Mouse (Mus musculus) gastrocnemius, postnatal 14 days (tissue): ENCODE data around the gene Reln. TPM values are rescaled to one million over a fixed set of nuclear protein-coding genes. Genes with fewer than 3 reads are reported as not detected.

Experiments used
- DNase-seq: peaks from one replicate; pipeline ENCODE4 v3.0.0; 2021; ENCODE audit warnings: mixed read lengths
- intact Hi-C: fragments of 180-260 bp; cut with DNase I; formaldehyde crosslinking; loops from one replicate; pipeline ENCODE4 v1.15.1; 2025; ENCODE audit warnings: low total_unique reads
- total RNA-seq, 2 experiments: library from RNA; stranded (reverse); gene quantifications; 2 replicates each; pipeline ENCODE4 v1.2.3; 2021

Reln gene
- total RNA-seq, 2 experiments from 2014 or later = 2.0 to 5.1 TPM

- intact Hi-C loops = no loop called here
Observed at GRCm38 (mm10) chr5:21957061-21957460, 387.4 kb downstream of the Reln start.

GRCm38 (mm10) chr5:21949507-21949897 is 395.0 kb downstream of the Reln start:
- intact Hi-C loops = no loop called here
- no peak for DNase-seq

More at GRCm38 (mm10) chr5:21957061-21957460, 387.4 kb downstream of the Reln start:
- DNase-seq = no peak

- DNase-seq = no peak
- intact Hi-C loops = no loop called here
Observed at GRCm38 (mm10) chr5:21948736-21949506, 395.6 kb downstream of the Reln start.

GRCm38 (mm10) chr5:21947610-21948381 is 396.7 kb downstream of the Reln start:
- DNase-seq = no peak
- intact Hi-C loops = no loop called here

GRCm38 (mm10) chr5:21944579-21944978 is 399.9 kb downstream of the Reln start:
- intact Hi-C loops = no loop called here

GRCm38 (mm10) chr5:21939405-21939804 is 405.1 kb downstream of the Reln start:
- no peak for DNase-seq
- intact Hi-C loops = loop anchor here (10.0 kb wide), 1 partner anchor 575 kb away; no protein-coding TSS in a partner anchor

More at GRCm38 (mm10) chr5:21944579-21944978, 399.9 kb downstream of the Reln start:
- no peak for DNase-seq

- intact Hi-C loops = loop anchor here (10.0 kb wide), 1 partner anchor 577 kb away; no protein-coding TSS in a partner anchor
Observed at GRCm38 (mm10) chr5:21938138-21938537, 406.4 kb downstream of the Reln start.

GRCm38 (mm10) chr5:21936627-21937026 is 407.9 kb downstream of the Reln start:
- DNase-seq = no peak
- intact Hi-C loops = loop anchor here (10.0 kb wide), 1 partner anchor 578 kb away; no protein-coding TSS in a partner anchor

More at GRCm38 (mm10) chr5:21938138-21938537, 406.4 kb downstream of the Reln start:
- no peak for DNase-seq

- DNase-seq = no peak
- intact Hi-C loops = loop anchor here (10.0 kb wide), 1 partner anchor 579 kb away; no protein-coding TSS in a partner anchor
Observed at GRCm38 (mm10) chr5:21936096-21936495, 408.4 kb downstream of the Reln start.

- intact Hi-C loops = loop anchor here (10.0 kb wide), 1 partner anchor 580 kb away; no protein-coding TSS in a partner anchor
- DNase-seq = no peak
Observed at GRCm38 (mm10) chr5:21934811-21935396, 409.6 kb downstream of the Reln start.

GRCm38 (mm10) chr5:21934173-21934698 is 410.3 kb downstream of the Reln start:
- intact Hi-C loops = loop anchor here (10.0 kb wide), 1 partner anchor 581 kb away; no protein-coding TSS in a partner anchor
- no peak for DNase-seq

- DNase-seq = no peak
- intact Hi-C loops = loop anchor here (10.0 kb wide), 1 partner anchor 581 kb away; no protein-coding TSS in a partner anchor
Observed at GRCm38 (mm10) chr5:21933340-21934075, 411.0 kb downstream of the Reln start.

GRCm38 (mm10) chr5:21931151-21931550 is 413.4 kb downstream of the Reln start:
- intact Hi-C loops = loop anchor here (10.0 kb wide), 1 partner anchor 584 kb away; no protein-coding TSS in a partner anchor
- DNase-seq = no peak

GRCm38 (mm10) chr5:21920310-21920709 is 424.2 kb downstream of the Reln start:
- intact Hi-C loops = no loop called here
- DNase-seq = no peak

- intact Hi-C loops = no loop called here
- no peak for DNase-seq
Observed at GRCm38 (mm10) chr5:21919281-21919780, 425.2 kb downstream of the Reln start.

- intact Hi-C loops = no loop called here
- no peak for DNase-seq
Observed at GRCm38 (mm10) chr5:21915973-21916372, 428.5 kb downstream of the Reln start.

- DNase-seq = no peak
- intact Hi-C loops = no loop called here
Observed at GRCm38 (mm10) chr5:21914776-21915175, 429.7 kb downstream of the Reln start.

GRCm38 (mm10) chr5:21912835-21913530 is 431.5 kb downstream of the Reln start:
- DNase-seq = no peak
- intact Hi-C loops = no loop called here
